ENCODE assay signal across 20 mouse cellular contexts in the genomic region with DNA sequence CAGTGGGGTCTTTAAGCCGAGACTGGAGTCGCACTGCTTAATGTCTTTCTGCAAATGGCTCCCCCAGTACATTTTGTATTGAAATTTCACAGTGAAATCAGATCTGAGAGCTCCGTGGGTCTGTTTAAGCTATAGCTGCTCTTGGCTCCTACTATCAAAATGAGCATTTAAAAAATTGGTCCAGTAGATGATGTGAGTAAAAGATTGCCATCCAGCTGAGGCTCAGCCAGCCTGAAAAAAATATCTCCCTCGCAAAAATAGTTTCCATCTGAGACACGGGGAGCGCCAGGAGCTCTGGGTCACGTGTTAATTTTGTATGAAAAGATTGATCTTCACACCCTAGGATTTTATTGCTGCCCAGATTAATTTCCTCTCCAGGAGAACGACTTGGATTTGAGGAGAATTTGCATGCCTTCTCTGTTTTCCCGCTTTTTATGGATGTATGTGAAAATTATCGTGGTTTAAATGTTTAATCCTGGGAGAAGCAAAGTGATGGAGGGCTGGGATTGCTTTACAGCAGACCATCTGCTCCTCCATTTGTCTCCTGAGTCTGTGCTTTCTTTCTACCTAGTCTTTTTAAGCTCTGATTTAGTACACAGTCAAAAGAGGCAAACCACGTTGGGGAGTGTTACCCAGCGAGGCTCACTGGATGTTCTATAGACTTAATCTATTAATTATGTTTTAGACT. TPM values are rescaled to one million over a fixed set of nuclear protein-coding genes. Genes with fewer than 3 reads are reported as not detected.
DNase-seq lines count a peak whose midpoint lies in the region; ATAC-seq and TF ChIP-seq lines count a peak whose summit lies in the region.
"Had no signal": no experiment of that assay in that cellular context is flagged by ENCODE, and none has a peak within 500 bp of the region (broad histone marks: within the 10 kb centered on the region; RNA-seq: fewer than 3 reads in every experiment).

No protein-coding gene starts in this region.

- no peaks in the 10 kb centered on the region for H3K9me3 ChIP-seq in forebrain, postnatal 0 days (ENCODE audit: low read length)
- no peaks in the 10 kb centered on the region for H3K9me3 ChIP-seq in forebrain, embryonic 11.5 days (ENCODE audit: control insufficient read depth, low read length)
- no peaks in the 10 kb centered on the region for H3K9me3 ChIP-seq in midbrain, embryonic 15.5 days
- no peaks in the 10 kb centered on the region for H3K9me3 ChIP-seq in midbrain, embryonic 13.5 days
- no peaks in the 10 kb centered on the region for H3K9me3 ChIP-seq in hindbrain, postnatal 0 days (ENCODE audit: low read length)
- H3K9me3 ChIP-seq: intestine, embryonic 15.5 days; kidney, embryonic 15.5 days; midbrain, embryonic 10.5 days had no signal

- TF ChIP-seq CTCF in forebrain, postnatal 0 days (IDR thresholded peaks at IDR 0.05; ENCODE audit: low read depth): no peak
- no peak for TF ChIP-seq CTCF in hindbrain, postnatal 0 days (IDR thresholded peaks at IDR 0.05; ENCODE audit: low read depth)

- H3K4me2 ChIP-seq in forebrain, postnatal 0 days (ENCODE audit: low read depth): no peak overlapping the region
- no peak overlapping the region for H3K4me2 ChIP-seq in forebrain, embryonic 11.5 days (ENCODE audit: low read depth, low read length, severe bottlenecking)
- no peak overlapping the region for H3K4me2 ChIP-seq in midbrain, embryonic 15.5 days
- H3K4me2 ChIP-seq in midbrain, embryonic 13.5 days (replicated peaks): no peak overlapping the region
- peak overlapping the region; percentile 7; the same call in 1 of the 2 replicates for H3K4me2 ChIP-seq in hindbrain, postnatal 0 days (ENCODE audit: low read depth, low read length)
- H3K4me2 ChIP-seq: intestine, embryonic 15.5 days; kidney, embryonic 15.5 days had no signal

- peak; percentile 40; the same call in 1 of the 2 replicates for ATAC-seq in forebrain, postnatal 0 days
- ATAC-seq in forebrain, embryonic 11.5 days (replicated peaks; ENCODE audit: low FRiP score): no peak
- ATAC-seq in midbrain, embryonic 15.5 days (replicated peaks): no peak
- ATAC-seq in midbrain, embryonic 13.5 days: no peak
- ATAC-seq in hindbrain, postnatal 0 days: no peak
- ATAC-seq: intestine, embryonic 15.5 days had no signal

- H3K4me1 ChIP-seq in forebrain, postnatal 0 days (ENCODE audit: insufficient read depth): peaks cover 6% of the 10 kb centered on the region; the same call in 1 of the 2 replicates
- no peaks in the 10 kb centered on the region for H3K4me1 ChIP-seq in forebrain, embryonic 11.5 days (replicated peaks; ENCODE audit: control insufficient read depth, insufficient read depth, low read length)
- H3K4me1 ChIP-seq in midbrain, embryonic 15.5 days: peaks cover 4% of the 10 kb centered on the region; the same call in 1 of the 2 replicates
- 0 out of 2 replicates have a peak, but pooled peaks cover 4% of the 10 kb centered on the region for H3K4me1 ChIP-seq in midbrain, embryonic 13.5 days (replicated peaks)
- H3K4me1 ChIP-seq in hindbrain, postnatal 0 days (ENCODE audit: insufficient read depth, low read length): no peaks in the 10 kb centered on the region
- H3K4me1 ChIP-seq: intestine, embryonic 15.5 days had no signal

- H3K27me3 ChIP-seq in forebrain, postnatal 0 days (ENCODE audit: insufficient read depth, low read length): 0 out of 2 replicates have a peak, but pooled peaks cover 1% of the 10 kb centered on the region
- no peaks in the 10 kb centered on the region for H3K27me3 ChIP-seq in forebrain, embryonic 11.5 days (ENCODE audit: control insufficient read depth, insufficient read depth, low read length)
- H3K27me3 ChIP-seq in midbrain, embryonic 15.5 days (replicated peaks): no peaks in the 10 kb centered on the region
- H3K27me3 ChIP-seq in midbrain, embryonic 13.5 days: no peaks in the 10 kb centered on the region
- H3K27me3 ChIP-seq in hindbrain, postnatal 0 days (ENCODE audit: insufficient read depth, low read length): no peaks in the 10 kb centered on the region
- H3K27me3 ChIP-seq: intestine, embryonic 15.5 days; kidney, embryonic 15.5 days had no signal

- DNase-seq in forebrain, postnatal 0 days: peak; percentile 67
- DNase-seq in forebrain, embryonic 11.5 days (ENCODE audit: low spot score): no peak
- DNase-seq in hindbrain, postnatal 0 days (ENCODE audit: low spot score): peak; percentile 23
- DNase-seq in embryo, embryonic 10 days (ENCODE audit: low spot score): no peak
- DNase-seq in adrenal gland, adult 2 months: no peak
- DNase-seq: heart, postnatal 10 days; thymus, postnatal 4 days had no signal

- H3K9ac ChIP-seq in forebrain, postnatal 0 days: no peak overlapping the region
- no peak overlapping the region for H3K9ac ChIP-seq in forebrain, embryonic 11.5 days (ENCODE audit: low read length)
- H3K9ac ChIP-seq in midbrain, embryonic 15.5 days: no peak overlapping the region
- H3K9ac ChIP-seq in midbrain, embryonic 13.5 days (replicated peaks): no peak overlapping the region
- H3K9ac ChIP-seq in hindbrain, postnatal 0 days (replicated peaks; ENCODE audit: low read length): no peak overlapping the region
- H3K9ac ChIP-seq: intestine, embryonic 15.5 days; kidney, embryonic 15.5 days had no signal

- no peak overlapping the region for H3K4me3 ChIP-seq in forebrain, postnatal 0 days (ENCODE audit: low read depth, low read length)
- no peak overlapping the region for H3K4me3 ChIP-seq in forebrain, embryonic 11.5 days (ENCODE audit: low read depth, low read length)
- H3K4me3 ChIP-seq in midbrain, embryonic 15.5 days: no peak overlapping the region
- H3K4me3 ChIP-seq in midbrain, embryonic 13.5 days (replicated peaks): no peak overlapping the region
- H3K4me3 ChIP-seq in hindbrain, postnatal 0 days (ENCODE audit: low read length): no peak overlapping the region
- H3K4me3 ChIP-seq: intestine, embryonic 15.5 days; kidney, embryonic 15.5 days; midbrain, embryonic 10.5 days had no signal

- no peaks in the 10 kb centered on the region for H3K36me3 ChIP-seq in forebrain, postnatal 0 days (ENCODE audit: insufficient read depth)
- no peaks in the 10 kb centered on the region for H3K36me3 ChIP-seq in forebrain, embryonic 11.5 days (ENCODE audit: control insufficient read depth, insufficient read depth, low read length)
- no peaks in the 10 kb centered on the region for H3K36me3 ChIP-seq in midbrain, embryonic 15.5 days (replicated peaks)
- no peaks in the 10 kb centered on the region for H3K36me3 ChIP-seq in midbrain, embryonic 13.5 days
- no peaks in the 10 kb centered on the region for H3K36me3 ChIP-seq in hindbrain, postnatal 0 days (ENCODE audit: insufficient read depth, low read length)
- H3K36me3 ChIP-seq: intestine, embryonic 15.5 days; kidney, embryonic 15.5 days; midbrain, embryonic 10.5 days had no signal

- no peak overlapping the region for H3K27ac ChIP-seq in forebrain, postnatal 0 days (ENCODE audit: low read depth, low read length)
- no peak overlapping the region for H3K27ac ChIP-seq in forebrain, embryonic 11.5 days (ENCODE audit: low read depth, low read length)
- 0 out of 2 replicates have a peak overlapping the region, but pooled peaks have one; percentile 25 for H3K27ac ChIP-seq in midbrain, embryonic 15.5 days
- H3K27ac ChIP-seq in midbrain, embryonic 13.5 days: no peak overlapping the region
- no peak overlapping the region for H3K27ac ChIP-seq in hindbrain, postnatal 0 days
- H3K27ac ChIP-seq: intestine, embryonic 15.5 days; kidney, embryonic 15.5 days; midbrain, embryonic 10.5 days; stomach, postnatal 0 days had no signal

- 40% methylated on average over 12 of the region's 12 CpGs for WGBS in forebrain, postnatal 0 days
- 86% methylated on average over 12 of the region's 12 CpGs for WGBS in forebrain, embryonic 11.5 days
- WGBS in midbrain, embryonic 15.5 days: 52% methylated on average over 12 of the region's 12 CpGs
- WGBS in midbrain, embryonic 13.5 days: 62% methylated on average over 12 of the region's 12 CpGs
- 39% methylated on average over 12 of the region's 12 CpGs for WGBS in hindbrain, postnatal 0 days

RNA-seq across cellular contexts. Expression of gene Gm11077, which starts 32.7 kb away (rescaled TPM):
- total RNA-seq in forebrain, postnatal 0 days (2014; rRNA removed): not detected in 2 replicates
- polyA plus RNA-seq in forebrain, postnatal 0 days (2015; fragmentation: Nextera tagmentation; extraction: Ambion mirVana): not detected in 2 replicates
- polyA plus RNA-seq in forebrain, embryonic 11.5 days (2014; fragmentation: Nextera tagmentation; extraction: Ambion mirVana): not detected in 2 replicates
- polyA plus RNA-seq in midbrain, embryonic 15.5 days (2015; fragmentation: Nextera tagmentation; extraction: Ambion mirVana): not detected in 2 replicates
- polyA plus RNA-seq in midbrain, embryonic 13.5 days (2015; fragmentation: Nextera tagmentation; extraction: Ambion mirVana): not detected in 2 replicates
- total RNA-seq in hindbrain, postnatal 0 days (2014; rRNA removed): not detected in 2 replicates
- polyA plus RNA-seq in hindbrain, postnatal 0 days (2015; fragmentation: Nextera tagmentation; extraction: Ambion mirVana): not detected in 2 replicates
- total RNA-seq in adrenal gland, adult 2 months (2021): not detected
- polyA plus RNA-seq in adrenal gland, adult 2 months (2012; rRNA removed): not detected in 2 replicates
- total RNA-seq: gastrocnemius, adult 8-10 months; heart, adult 8-10 months; heart, postnatal 10 days; layer of hippocampus, postnatal 14 days; left cerebral cortex, postnatal 36 days had no signal
- polyA plus RNA-seq: C2C12; cerebellum, adult 2 months; intestine, embryonic 15.5 days; kidney, embryonic 15.5 days; liver, embryonic 16.5 days; midbrain, embryonic 10.5 days; stomach, postnatal 0 days had no signal

Comparison
In these comparisons a context has a peak if more than half of its experiments do, and no peak if none do; other contexts are left out.
1. DNase-seq: peak in forebrain, postnatal 0 days (single experiment) and hindbrain, postnatal 0 days (single experiment); none in forebrain, embryonic 11.5 days (single experiment), embryo, embryonic 10 days (single experiment) and adrenal gland, adult 2 months (single experiment).